Mouse (Mus musculus) liver, embryonic 13.5 days (tissue): ENCODE results near the gene Elfn2. TPM values are rescaled to one million over a fixed set of nuclear protein-coding genes. Genes with fewer than 3 reads are reported as not detected.

Experiments used
- ATAC-seq: fragments of 200-750 bp; cut with Nextera tagmentation; 2 replicates; pipeline ENCODE4 v1.8.0; 2017; ENCODE audit warnings: low read depth, mild to moderate bottlenecking, moderate number of reproducible peaks, moderate library complexity
- DNase-seq: peaks from one replicate; pipeline ENCODE4 v3.0.0; 2022
- H3K27ac ChIP-seq: fragments of 300-500 bp; sonication (generic); 2 replicates; pipeline ENCODE4 v1.5.1; 2015; ENCODE audit warnings: moderate library complexity, mild to moderate bottlenecking, inconsistent platforms
- H3K27me3 ChIP-seq: fragments of 300-500 bp; sonication (generic); 2 replicates; pipeline ENCODE4 v1.6.1; 2015; ENCODE audit warnings: mild to moderate bottlenecking, inconsistent platforms
- H3K36me3 ChIP-seq: fragments of 300-500 bp; sonication (generic); 2 replicates; pipeline ENCODE4 v1.6.1; 2015; ENCODE audit warnings: mild to moderate bottlenecking, inconsistent platforms
- H3K4me1 ChIP-seq: fragments of 300-500 bp; sonication (generic); replicated peaks from 2 replicates; pipeline ENCODE4 v1.6.1; 2015; ENCODE audit warnings: inconsistent platforms
- H3K4me2 ChIP-seq: fragments of 300-500 bp; sonication (generic); 2 replicates; pipeline ENCODE4 v1.6.1; 2015; ENCODE audit warnings: inconsistent platforms, mild to moderate bottlenecking, moderate library complexity
- H3K4me3 ChIP-seq: fragments of 300-500 bp; sonication (generic); replicated peaks from 2 replicates; pipeline ENCODE4 v1.5.1; 2015; ENCODE audit warnings: mild to moderate bottlenecking, inconsistent platforms
- H3K9ac ChIP-seq: fragments of 300-500 bp; sonication (generic); 2 replicates; pipeline ENCODE4 v1.6.1; 2015; ENCODE audit warnings: mild to moderate bottlenecking, inconsistent platforms
- H3K9me3 ChIP-seq: fragments of 300-500 bp; sonication (generic); replicated peaks from 2 replicates; pipeline ENCODE4 v1.6.1; 2016; ENCODE audit warnings: inconsistent platforms
- WGBS: fragments of 180-500 bp; shearing (Covaris S2); methylation state at CpG from one replicate; pipeline ENCODE4 v1.1.7; 2015; ENCODE audit not compliant: insufficient replicate concordance; 5-methylcytosine and 5-hydroxymethylcytosine counted together
- polyA plus RNA-seq: library from polyadenylated mRNA; unstranded; fragments of >200 nt; fragmentation: Nextera tagmentation; extraction: Ambion mirVana; gene quantifications from 2 replicates; pipeline ENCODE4 v1.2.1, GENCODE M21; 2015

Elfn2 gene
- polyA plus RNA-seq, 1 experiment from 2014 or later, result 0.01 TPM

GRCm38 (mm10) chr15:78744206-78744605 lies 25.6 kb upstream of the Elfn2 start:
- H3K4me3 ChIP-seq, result no peak overlapping the region
- no peaks in the 10 kb centered on the region for H3K4me1 ChIP-seq
- H3K27me3 ChIP-seq, result no peaks in the 10 kb centered on the region
- H3K9me3 ChIP-seq, result no peaks in the 10 kb centered on the region
- no peaks in the 10 kb centered on the region for H3K36me3 ChIP-seq
- H3K9ac ChIP-seq, result no peak overlapping the region
- no peak for ATAC-seq
- no peak overlapping the region for H3K4me2 ChIP-seq
- peak; percentile 35 for DNase-seq
- H3K27ac ChIP-seq, result no peak overlapping the region
- 3% methylated on average over 5 of the region's 5 CpGs for WGBS

GRCm38 (mm10) chr15:78742831-78743230 lies 24.3 kb upstream of the Elfn2 start:
- DNase-seq (no peak), ATAC-seq (no peak)
- Histone ChIP-seq H3K27me3 (no peaks in the 10 kb centered on the region), H3K9ac (no peak overlapping the region), H3K27ac (no peak overlapping the region), H3K36me3 (no peaks in the 10 kb centered on the region), H3K4me3 (no peak overlapping the region), H3K9me3 (no peaks in the 10 kb centered on the region), H3K4me1 (no peaks in the 10 kb centered on the region), H3K4me2 (no peak overlapping the region)
- 79% methylated on average over 9 of the region's 10 CpGs for WGBS

- Histone ChIP-seq H3K4me3 (no peak overlapping the region), H3K27me3 (peaks cover 19% of the 10 kb centered on the region), H3K4me2 (no peak overlapping the region), H3K36me3 (no peaks in the 10 kb centered on the region), H3K9ac (no peak overlapping the region), H3K9me3 (no peaks in the 10 kb centered on the region), H3K4me1 (no peaks in the 10 kb centered on the region), H3K27ac (no peak overlapping the region)
- DNase-seq (no peak), ATAC-seq (no peak)
- 23% methylated on average over 12 of the region's 12 CpGs for WGBS
Observed at GRCm38 (mm10) chr15:78740662-78741061, 22.1 kb upstream of the Elfn2 start.

DNA sequence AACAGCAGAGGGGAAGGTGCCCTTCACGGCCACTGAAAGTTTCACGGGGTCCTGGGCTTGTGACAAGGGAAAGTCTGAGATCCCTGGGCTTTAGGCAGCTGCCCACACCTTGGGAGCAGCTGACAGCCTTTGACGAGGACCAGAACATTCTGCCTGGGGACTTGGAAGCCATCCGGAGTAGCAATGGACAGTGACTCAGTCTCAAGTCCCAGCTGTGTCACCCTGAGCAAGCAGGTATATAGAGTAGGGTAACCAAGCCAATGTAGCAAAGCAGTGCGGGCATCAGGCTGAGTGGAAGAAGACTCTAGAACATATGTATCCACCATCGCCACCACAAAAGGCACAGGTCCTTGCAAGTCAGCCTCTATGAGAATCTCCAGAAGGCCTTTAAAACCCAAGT lies 18.6 kb upstream of the Elfn2 start:
- WGBS, result 39% methylated on average over 6 of the region's 6 CpGs
- Histone ChIP-seq H3K27ac (no peak overlapping the region), H3K9me3 (no peaks in the 10 kb centered on the region), H3K27me3 (peaks cover 23% of the 10 kb centered on the region), H3K36me3 (no peaks in the 10 kb centered on the region), H3K4me1 (no peaks in the 10 kb centered on the region), H3K4me3 (no peak overlapping the region), H3K4me2 (no peak overlapping the region), H3K9ac (no peak overlapping the region)
- ATAC-seq (no peak), DNase-seq (no peak)

DNA sequence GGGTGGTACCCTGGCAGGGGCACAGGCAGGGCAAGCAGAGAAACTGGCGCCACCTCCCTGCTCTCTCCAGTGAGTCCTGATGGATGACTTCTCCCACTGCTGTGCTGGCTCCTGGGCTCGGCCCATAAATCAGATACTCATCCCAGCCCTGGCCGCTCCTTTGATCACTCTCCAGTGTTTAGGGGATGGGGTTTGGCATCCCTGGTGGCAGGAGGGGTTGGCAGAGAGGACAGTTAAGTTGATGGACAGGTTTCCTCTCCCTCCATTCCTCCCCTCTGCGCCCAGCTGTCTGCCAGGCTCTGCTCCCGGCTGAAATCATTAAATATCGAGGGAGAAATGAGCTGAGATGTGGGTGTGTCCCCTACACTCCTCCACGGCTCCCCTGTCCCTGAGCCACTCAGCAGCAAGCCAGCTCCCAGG lies 18.1 kb upstream of the Elfn2 start:
- Histone ChIP-seq H3K9me3 (no peaks in the 10 kb centered on the region), H3K27me3 (peaks cover 23% of the 10 kb centered on the region), H3K4me1 (no peaks in the 10 kb centered on the region), H3K36me3 (no peaks in the 10 kb centered on the region), H3K4me3 (no peak overlapping the region), H3K27ac (no peak overlapping the region), H3K4me2 (no peak overlapping the region), H3K9ac (no peak overlapping the region)
- ATAC-seq (no peak), DNase-seq (no peak)
- WGBS, result 29% methylated on average over 7 of the region's 7 CpGs

DNA sequence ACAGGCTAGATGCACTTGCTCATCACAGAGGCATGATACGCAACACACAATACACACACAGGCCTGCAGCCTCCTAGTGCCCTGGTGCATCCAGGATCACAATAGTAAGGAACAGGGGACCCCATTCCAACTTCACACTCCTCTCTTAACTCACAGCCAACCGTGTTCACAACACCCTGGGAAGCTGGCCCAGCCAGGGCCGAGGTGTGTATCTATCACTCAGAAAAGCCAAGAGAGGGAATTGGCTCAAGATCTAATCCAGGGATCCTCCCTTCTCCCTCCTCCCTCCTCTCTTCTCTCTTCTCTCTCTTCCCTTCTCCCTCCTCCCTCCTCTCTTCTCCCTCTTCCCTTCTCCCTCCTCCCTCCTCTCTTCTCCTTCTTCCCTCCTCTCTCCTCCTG lies 17.6 kb upstream of the Elfn2 start:
- Histone ChIP-seq H3K9ac (no peak overlapping the region), H3K36me3 (no peaks in the 10 kb centered on the region), H3K4me3 (no peak overlapping the region), H3K27me3 (peaks cover 23% of the 10 kb centered on the region), H3K27ac (no peak overlapping the region), H3K4me2 (no peak overlapping the region), H3K9me3 (no peaks in the 10 kb centered on the region), H3K4me1 (no peaks in the 10 kb centered on the region)
- ATAC-seq, result no peak
- WGBS, result 53% methylated on average over 3 of the region's 3 CpGs
- no peak for DNase-seq

GRCm38 (mm10) chr15:78735431-78736180 lies 17.0 kb upstream of the Elfn2 start:
- Histone ChIP-seq H3K9me3 (no peaks in the 10 kb centered on the region), H3K27me3 (peaks cover 23% of the 10 kb centered on the region), H3K36me3 (no peaks in the 10 kb centered on the region), H3K27ac (no peak overlapping the region), H3K4me2 (no peak overlapping the region), H3K4me1 (no peaks in the 10 kb centered on the region), H3K4me3 (no peak overlapping the region), H3K9ac (no peak overlapping the region)
- WGBS, result 37% methylated on average over 17 of the region's 17 CpGs
- DNase-seq (no peak), ATAC-seq (no peak)

- no peak overlapping the region for H3K4me3 ChIP-seq
- H3K36me3 ChIP-seq, result no peaks in the 10 kb centered on the region
- H3K27me3 ChIP-seq, result peaks cover 15% of the 10 kb centered on the region
- no peak for ATAC-seq
- H3K4me2 ChIP-seq, result no peak overlapping the region
- DNase-seq, result no peak
- H3K27ac ChIP-seq, result no peak overlapping the region
- H3K9me3 ChIP-seq, result no peaks in the 10 kb centered on the region
- no peak overlapping the region for H3K9ac ChIP-seq
- H3K4me1 ChIP-seq, result no peaks in the 10 kb centered on the region
- WGBS, result 38% methylated on average over 4 of the region's 4 CpGs
Observed at GRCm38 (mm10) chr15:78731830-78732229, 13.3 kb upstream of the Elfn2 start.

- Histone ChIP-seq H3K4me3 (no peak overlapping the region), H3K4me1 (no peaks in the 10 kb centered on the region), H3K9me3 (no peaks in the 10 kb centered on the region), H3K4me2 (no peak overlapping the region), H3K27ac (no peak overlapping the region), H3K9ac (no peak overlapping the region), H3K27me3 (peaks cover 9% of the 10 kb centered on the region; the same call in 1 of the 2 replicates), H3K36me3 (no peaks in the 10 kb centered on the region)
- no peak for DNase-seq
- no peak for ATAC-seq
- WGBS, result 51% methylated on average over 12 of the region's 12 CpGs
Observed at GRCm38 (mm10) chr15:78730315-78731049, 11.9 kb upstream of the Elfn2 start.

DNA sequence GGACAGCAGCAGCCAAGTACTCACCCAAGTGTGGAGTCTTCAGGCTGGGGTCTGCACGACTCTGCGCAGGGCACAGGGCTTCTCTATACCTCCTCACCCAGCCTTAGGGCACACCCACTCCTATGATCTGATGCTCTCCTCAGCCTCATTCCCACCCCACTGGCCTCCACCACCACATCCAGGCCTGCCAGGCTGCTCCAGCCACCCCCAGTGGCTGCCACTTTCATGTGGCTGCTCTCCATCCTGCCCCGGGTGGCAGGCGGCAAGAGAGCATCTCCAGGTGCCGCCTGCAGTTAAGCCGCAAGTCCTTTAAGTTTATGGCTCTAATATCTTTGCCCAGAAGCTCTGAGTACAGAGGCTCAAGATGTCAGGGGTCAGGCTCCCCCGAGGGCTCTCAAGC lies 8.1 kb upstream of the Elfn2 start:
- H3K27ac ChIP-seq, result no peak overlapping the region
- no peaks in the 10 kb centered on the region for H3K36me3 ChIP-seq
- no peak overlapping the region for H3K9ac ChIP-seq
- H3K4me3 ChIP-seq, result no peak overlapping the region
- DNase-seq (no peak), ATAC-seq (no peak)
- H3K27me3 ChIP-seq, result peaks cover 35% of the 10 kb centered on the region
- H3K9me3 ChIP-seq, result no peaks in the 10 kb centered on the region
- H3K4me1 ChIP-seq, result no peaks in the 10 kb centered on the region
- WGBS, result 53% methylated on average over 7 of the region's 7 CpGs
- no peak overlapping the region for H3K4me2 ChIP-seq

DNA sequence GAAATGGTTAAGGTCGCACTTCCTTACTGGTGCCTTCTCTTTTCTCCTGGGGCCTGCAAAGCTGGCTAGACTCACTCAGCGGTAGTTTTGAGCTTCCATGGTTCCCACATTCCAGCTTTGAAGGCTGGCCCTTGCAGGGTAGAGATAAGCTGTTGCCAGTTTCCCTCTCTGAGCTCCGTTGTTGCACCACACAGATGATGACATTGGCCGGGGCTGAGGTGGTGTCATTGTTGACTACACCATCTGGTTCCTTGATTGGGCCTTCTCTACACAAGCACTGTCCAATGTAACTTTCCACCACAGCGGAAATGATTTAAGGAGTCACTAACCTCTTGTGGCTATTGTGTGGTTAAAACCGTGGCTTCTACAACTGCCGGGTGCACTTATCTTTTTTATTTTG lies 2.0 kb upstream of the Elfn2 start:
- Histone ChIP-seq H3K27me3 (peaks cover 86% of the 10 kb centered on the region), H3K9ac (no peak overlapping the region), H3K27ac (no peak overlapping the region), H3K9me3 (no peaks in the 10 kb centered on the region), H3K4me1 (no peaks in the 10 kb centered on the region), H3K4me3 (no peak overlapping the region), H3K4me2 (no peak overlapping the region), H3K36me3 (no peaks in the 10 kb centered on the region)
- WGBS, result 20% methylated on average over 7 of the region's 7 CpGs
- no peak for DNase-seq
- ATAC-seq, result no peak

DNA sequence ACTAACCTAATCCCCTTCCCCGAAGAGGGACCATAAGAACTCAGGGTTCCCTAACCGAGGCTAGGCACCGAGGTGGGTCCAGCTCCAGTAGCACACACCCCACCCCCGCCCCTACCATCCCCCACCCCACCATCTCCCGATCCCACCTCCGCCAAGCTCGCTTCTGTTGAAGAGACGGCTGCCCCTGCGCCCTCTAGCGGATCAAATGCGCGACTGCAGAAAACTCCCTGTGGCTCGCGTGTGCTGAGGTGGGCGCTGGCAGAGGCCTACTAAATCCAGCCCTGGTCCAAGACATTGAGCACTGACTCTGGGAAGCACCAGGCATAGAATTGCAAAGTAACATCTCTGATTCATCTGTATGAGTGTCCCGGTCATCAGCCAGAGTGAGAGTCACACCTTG lies 1.5 kb upstream of the Elfn2 start:
- Histone ChIP-seq H3K9me3 (no peaks in the 10 kb centered on the region), H3K4me3 (no peak overlapping the region), H3K4me2 (no peak overlapping the region), H3K27me3 (peaks cover 90% of the 10 kb centered on the region), H3K4me1 (no peaks in the 10 kb centered on the region), H3K36me3 (no peaks in the 10 kb centered on the region), H3K9ac (no peak overlapping the region), H3K27ac (no peak overlapping the region)
- no peak for ATAC-seq
- no peak for DNase-seq
- WGBS, result 2% methylated on average over 16 of the region's 16 CpGs
